Mouse (Mus musculus): Measurements from ENCODE around the gene Sctr.

The Sctr gene

DNA sequence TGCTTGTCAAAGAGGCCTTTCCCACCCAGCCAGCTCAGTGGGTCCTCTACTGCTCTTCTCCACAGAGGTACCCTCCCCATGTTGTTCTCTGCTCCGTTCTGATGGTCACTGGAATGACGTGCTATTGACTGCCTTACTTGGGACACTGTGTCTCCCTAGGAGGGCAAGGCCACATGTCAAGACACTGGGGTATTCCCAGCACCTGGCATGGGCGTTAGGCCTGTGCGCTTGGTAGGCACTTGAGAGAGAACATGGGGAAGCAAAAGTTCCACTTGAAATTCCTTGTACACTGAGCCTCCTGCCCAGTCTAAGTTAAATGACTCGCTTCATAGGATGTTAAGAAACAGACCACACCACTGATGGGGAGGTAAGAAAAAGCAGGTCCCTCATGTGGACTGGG is 62.4 kb downstream of the Sctr start:
- DNase-seq (ENCODE audit: low spot score in 2 of 2), result no peak

DNA sequence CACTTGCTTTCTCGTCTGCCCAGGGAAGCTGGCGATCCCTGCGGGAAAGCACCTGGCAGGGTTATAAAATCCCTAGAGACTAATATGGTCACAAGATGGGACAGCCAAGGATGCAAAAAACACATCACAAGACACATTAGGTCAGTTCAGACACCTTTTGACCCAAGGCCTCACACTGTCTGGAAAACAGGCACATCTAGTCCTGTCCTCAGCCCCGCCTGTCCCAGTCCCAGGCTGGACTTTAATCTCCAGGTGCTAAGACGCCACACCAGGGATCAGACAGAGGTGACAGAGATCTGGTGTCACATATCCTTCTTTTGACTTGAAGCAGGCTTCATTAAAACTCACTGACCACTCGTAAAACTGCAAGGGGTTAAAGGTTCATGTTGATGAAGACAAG is 63.5 kb downstream of the Sctr start:
- no peak for DNase-seq (ENCODE audit: low spot score in 2 of 2)

DNA sequence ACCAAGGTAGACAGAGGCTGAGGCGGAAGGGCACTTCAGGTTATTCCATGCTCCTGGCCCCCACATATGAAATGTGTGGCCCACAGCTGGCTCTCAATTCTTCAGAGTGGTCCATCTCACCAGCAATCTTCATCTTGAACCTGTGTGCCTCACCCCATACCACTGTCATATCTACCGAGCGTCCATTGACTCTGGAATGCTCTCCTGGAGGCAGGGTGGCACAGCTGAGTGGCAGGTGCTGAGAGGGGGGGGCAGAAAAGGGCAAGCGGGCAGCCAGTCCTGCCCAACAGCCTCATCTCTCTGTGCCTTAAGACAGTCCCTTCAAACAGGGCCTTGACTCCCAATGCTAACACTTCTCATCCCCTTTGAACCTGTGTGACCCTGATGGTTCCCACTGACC is 64.4 kb downstream of the Sctr start:
- DNase-seq (ENCODE audit: low spot score in 2 of 2), result no peak

DNA sequence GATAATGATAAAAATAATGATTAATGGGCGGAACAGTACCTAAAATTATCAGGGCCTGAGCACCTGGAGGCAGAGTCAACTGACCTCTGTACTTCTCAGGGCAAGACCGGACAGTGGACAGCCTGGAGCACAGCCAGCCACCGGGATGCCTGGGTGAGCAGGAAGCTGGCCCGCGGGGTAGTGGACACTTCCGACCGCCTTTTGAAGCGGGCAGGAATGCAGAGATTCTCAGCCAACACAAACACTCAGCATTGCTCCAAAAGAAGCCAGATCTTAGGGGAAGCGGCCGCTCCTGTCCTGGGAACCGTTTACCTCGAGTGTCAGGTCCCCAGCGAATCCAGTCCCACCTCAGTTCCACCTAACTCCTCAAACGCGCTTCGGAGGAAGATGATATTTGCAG is 66.2 kb downstream of the Sctr start:
- no peak for DNase-seq (ENCODE audit: low spot score in 2 of 2)

DNA sequence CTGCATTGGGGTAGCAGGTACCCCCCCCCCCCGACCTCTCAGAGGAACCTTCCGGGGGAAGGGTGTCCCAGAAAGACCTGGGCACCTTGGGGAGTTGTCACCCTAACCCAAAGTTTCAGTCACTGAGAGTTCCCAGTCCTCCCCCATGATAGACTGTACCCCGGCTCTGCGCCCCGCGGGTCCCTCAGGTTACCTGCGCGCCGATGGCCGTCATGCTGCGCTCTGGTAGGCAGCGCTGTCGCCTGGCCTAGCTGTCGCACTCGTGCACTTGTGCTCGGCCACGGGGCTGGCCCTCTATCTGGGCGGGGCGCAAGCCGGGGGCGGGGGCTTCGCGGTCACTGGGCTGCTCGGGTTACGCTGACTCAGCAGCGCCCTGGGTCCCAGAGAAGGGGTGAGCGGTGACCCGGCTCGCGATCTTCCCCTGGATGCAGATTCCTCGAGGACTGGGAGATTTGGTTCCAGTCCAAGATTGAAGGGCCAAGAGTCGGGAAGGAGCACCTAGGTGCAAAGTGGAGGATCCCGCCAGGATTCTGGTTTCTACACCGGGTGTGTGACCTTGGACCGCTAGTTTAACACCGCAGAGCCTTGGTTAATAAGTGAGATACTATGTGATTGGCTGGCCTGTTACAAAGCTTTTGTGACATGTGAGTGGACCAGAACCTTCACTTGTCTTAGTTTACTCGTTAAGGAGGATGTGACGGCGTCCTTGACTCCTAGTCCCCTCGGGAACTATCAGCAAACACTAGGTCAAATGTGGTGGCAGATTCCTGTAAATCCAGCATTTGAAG is 67.0 kb downstream of the Sctr start, which contains the start of gene Tmem37:
Gene Tmem37 (minus strand): TSS at position 556 of the 788 bp plus-strand sequence.
- no peak for DNase-seq (ENCODE audit: low spot score in 2 of 2)

DNA sequence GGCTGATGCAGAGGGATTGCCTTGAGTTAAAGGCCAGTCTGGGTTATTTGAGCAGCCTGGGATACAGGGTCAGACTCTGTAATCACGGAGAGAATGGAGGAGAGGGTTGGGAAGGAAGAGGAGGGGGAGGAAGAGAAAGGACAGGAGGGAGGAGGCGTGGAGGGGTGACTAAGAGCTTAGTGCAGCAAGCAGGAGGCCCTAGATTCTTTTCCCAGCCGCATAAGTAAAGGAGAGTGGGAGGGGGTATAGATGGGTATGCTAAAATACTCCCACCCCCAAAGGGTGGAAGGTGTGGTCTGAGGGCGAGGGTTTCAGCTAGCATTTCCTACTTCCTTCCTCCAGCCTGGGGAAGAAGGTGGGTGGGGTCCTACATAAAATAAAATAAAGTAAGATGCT is 67.6 kb downstream of the Sctr start:
- no peak for DNase-seq (ENCODE audit: low spot score in 2 of 2)

DNA sequence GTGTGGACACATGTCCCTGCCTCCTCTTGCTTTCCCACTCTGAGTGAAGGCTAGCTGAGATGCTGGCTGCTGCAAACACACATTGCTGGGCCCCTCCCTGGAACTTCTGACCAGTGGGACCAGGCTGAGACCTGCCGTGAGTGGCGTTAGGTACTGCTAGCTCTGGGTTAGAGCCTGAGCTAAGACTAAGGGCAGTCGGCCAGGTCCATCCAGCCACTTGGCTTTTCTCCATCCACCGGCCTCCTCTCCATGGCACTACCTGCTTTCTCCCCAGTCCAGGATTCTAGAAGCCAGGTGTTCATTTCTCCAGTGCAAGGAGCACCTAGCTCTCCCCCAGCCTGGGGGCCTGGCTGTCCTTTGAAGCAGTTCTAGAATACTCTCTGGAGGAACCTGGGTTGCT is 68.2 kb downstream of the Sctr start:
- no peak for DNase-seq (ENCODE audit: low spot score in 2 of 2)

DNA sequence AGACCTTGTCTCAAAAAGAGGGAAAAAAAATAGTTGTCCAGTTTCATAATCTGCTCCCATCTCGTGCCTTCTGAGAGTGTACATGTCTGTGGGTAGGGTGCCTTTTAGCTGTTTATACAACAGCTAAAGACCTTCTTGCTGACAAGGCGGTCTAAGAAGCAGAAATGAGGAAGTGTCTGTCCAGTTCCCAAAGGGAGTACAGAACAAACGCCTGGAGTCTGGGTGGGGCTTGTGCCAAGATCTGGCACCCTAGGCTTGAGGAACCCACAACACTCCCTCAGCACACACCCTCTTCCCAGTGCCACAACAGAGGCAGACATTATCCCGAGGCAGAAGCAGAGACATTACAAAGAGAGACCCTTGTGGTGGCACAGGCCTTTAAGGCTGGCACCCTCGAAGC is 68.8 kb downstream of the Sctr start:
- no peak for DNase-seq (ENCODE audit: low spot score in 2 of 2)

DNA sequence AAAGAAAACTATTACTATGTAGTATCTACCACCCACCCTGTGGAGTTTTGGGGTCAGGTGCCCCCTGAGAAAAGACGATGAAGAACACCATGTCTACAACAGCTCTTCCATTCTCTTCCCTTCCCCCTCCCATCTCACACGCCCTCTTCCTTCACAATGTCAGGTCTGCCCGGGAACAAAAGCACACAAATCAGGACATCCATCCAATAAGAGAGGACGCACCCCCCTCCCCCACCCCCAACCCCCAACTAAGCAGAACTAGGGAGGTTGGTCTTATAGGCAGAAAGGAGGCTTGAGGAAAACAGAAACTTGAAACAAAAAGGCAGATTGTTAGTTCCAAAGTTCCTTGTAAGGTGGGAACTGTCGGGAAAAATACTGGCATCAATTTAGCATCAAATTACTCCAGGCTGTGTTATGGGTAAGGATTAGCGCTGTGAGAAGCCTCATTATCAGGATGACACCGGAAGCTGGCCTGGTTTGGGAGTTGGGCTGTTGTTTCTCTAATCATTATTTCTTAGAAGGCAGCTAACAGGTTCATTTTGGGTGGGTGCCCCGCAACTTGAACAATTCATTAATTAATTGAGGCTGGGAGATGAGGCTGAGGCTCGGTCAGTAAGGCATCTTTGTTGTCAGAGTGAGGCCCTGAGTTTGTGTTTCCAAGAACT is 71.2 kb downstream of the Sctr start:
- no peak for DNase-seq (ENCODE audit: low spot score in 2 of 2)

DNA sequence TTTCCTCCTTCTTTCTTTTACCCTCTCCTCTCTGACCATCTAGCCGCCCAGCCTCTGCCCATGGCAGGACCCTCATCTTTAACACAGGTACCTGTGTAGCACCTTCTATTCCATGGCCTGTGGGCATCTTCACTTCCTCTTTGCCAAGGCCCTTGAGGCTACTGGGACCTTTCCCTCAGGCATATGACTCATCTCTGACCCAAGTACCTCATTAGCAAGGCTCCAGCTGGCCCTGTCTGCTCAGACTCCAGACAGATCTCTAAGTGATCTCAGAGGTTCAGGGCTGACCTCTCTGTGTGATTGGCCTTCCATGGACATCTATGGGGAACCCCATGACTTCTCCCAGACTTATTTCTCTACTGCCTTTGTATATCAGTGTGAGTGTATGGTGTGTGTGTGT is 73.9 kb downstream of the Sctr start:
- DNase-seq (ENCODE audit: low spot score in 2 of 2), result no peak

DNA sequence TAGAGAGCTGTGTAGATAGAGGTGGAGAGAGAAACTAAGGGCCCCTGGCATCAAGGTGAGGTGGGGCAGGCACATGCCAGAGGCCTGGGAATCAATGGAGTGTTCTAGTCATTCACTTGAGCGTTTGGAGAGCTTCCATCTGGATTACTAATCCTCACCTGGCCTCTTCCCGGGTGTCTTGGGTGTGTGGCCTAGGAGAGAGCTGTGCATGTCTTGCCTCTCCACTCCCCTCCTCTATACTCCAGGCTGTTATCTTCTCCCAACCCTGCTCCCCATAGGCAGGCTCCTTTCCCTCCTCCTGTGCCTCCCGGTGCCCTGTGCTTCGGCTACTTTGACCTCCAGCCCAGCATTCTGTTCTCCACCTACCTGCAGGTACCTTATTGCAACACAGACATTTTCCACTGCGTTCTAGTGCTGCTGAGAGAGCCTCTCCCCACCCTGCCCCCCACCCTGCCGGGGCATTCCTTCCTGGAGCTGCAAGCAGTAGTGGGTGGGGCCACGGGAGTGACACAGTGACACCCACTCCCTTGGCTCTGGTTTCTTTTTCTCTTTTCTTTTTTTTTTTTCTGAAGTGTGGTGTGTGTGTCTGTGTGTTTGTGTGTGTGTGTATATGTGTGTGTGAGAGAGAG is 76.4 kb downstream of the Sctr start:
- no peak for DNase-seq (ENCODE audit: low spot score in 2 of 2)

DNA sequence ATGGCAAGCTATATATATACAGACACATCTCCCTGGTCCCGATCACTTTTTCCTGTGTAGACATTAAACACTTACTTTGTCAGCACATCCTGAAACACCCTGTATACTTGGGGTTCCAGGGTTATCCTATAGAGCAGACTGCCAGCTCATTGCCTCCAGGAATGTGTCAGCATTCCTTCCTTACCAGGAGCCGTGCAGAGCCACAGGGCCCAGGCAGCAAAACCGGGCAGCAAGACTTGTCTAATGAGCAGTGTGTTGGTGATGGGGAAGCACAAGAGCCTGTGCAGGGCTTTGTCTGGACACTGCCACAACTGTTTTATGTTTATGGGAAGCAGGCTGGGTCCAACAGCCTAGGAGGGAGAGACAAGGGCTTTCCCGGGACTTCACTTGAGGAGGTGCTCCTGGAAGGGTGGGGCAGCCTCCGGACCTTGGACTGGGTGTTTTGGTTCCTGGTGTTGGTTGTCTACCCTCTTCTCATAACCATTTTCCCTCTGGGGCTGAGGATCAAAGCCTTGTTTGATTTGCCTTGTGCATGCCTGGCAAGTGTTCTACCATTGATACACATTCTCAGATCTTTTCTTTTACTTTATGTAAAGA is 77.3 kb downstream of the Sctr start:
- DNase-seq (ENCODE audit: low spot score in 2 of 2), result no peak

DNA sequence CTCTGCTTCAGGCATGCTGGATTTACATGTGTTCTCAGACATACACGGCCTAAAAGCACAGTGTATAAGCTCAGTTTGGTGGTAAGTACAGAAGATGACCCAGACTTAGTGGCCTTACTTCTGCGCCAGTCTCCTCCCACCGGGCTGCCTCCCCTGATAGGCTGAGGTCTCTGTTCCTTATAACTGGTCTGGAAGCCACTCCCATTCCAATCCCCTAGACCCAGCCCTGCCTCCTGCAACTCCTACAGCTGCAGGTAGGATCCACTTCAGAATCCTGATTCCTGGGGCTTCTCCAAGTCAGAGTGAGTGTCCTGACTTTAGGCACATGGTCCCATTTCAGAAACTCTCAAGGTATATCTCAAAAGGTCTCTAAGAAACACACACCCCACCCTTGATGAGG is 79.0 kb downstream of the Sctr start:
- DNase-seq (ENCODE audit: low spot score in 2 of 2), result no peak

DNA sequence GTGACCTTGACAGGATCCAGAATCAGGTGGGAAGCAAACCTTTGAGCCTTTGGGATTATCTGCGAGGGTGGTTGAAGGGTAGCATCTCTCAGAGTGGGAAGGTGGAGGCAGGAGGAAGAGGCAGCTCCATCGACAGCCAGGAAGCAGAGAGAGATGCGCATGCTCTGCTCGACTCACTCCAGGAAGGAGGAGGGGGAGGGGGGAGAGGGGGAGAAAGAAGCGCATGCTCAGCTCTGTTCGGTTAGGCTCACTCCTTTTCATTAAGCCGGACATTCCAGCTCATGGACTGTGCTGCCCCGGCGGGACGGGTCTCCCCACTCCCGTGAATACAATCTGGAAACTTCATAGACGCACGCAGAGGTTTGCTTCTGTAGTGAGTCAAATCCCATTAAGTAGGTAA is 80.0 kb downstream of the Sctr start:
- no peak for DNase-seq (ENCODE audit: low spot score in 2 of 2)

DNA sequence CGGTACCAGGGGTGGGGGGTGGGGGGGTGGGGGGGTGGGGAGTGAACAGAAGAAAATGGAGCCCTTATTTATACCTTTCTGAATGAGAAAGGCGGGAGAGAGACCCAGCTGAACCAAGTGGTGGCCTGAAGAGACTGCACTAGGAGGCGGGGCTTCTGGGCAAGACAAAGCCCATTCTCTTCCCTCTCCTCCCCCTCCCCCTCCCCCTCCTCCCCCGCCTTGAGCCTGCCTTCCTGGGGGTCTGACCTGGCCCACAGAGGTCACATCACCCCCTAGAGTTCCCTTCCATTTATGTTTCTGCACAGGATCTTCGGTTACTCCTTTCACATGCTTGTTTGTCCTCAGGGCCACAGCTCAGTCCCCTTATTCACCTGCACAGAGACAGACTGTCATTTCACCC is 82.5 kb downstream of the Sctr start:
- no peak for DNase-seq (ENCODE audit: low spot score in 2 of 2)

DNA sequence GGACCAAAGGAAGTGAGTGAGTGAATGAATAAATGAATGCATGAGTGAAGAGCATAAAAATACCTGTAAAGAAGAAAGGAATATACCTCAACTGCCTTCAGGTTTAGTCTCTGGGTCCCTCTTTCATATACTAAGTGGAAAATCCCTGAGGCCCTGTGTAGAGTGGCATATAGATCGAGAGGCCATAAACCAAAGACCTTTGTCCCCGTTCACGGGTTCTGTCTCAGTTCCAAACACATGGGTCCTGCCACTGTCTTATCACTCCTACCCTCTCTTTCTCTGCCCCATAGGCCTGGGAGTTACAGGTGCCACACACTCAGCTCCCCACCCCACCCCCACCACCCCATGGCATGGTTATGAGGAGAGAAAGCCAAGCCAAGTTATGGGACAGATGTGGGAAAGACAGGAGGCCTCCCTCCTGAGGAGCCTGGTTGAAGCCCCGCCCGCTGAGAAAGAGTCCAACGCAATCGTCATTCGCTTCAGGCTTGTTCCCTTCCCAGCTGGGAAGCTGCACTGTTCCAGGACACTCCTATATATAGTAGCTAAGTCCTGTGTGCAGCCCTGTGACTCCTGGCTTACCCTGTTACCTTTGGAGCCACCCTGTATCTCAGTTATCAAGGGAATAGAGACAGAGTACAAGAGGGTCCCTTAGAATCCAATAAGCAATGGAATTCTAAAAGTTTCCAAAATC is 84.3 kb downstream of the Sctr start:
- no peak for DNase-seq (ENCODE audit: low spot score in 2 of 2)

DNA sequence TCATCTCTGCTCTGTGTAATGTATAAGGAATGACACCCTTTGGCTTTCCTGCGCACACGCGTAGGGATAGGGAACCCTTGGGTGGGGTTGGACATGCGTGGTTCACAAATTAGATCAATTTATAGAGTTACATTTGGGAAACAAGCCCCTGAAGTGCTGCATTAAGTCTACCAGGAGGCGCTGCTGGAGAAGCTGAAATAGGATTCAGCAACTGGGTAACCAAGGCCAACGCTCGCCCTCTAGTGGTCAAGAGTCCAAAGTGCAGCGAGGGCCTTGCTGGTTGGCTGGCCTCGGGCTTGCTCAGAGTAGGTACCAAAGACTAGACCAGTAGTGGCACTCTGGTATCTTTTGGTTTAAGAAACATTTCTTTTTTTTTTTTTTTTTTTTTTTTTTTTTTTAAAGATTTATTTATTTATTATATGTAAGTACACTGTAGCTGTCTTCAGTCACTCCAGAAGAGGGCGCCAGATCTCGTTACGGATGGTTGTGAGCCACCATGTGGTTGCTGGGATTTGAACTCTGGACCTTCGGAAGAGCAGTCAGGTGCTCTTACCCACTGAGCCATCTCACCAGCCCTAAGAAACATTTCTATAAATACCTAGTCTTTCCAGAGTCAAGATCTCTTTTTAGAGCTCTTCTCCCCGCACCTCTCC is 86.9 kb downstream of the Sctr start:
- DNase-seq (ENCODE audit: low spot score in 2 of 2), result peak; percentile 84

DNA sequence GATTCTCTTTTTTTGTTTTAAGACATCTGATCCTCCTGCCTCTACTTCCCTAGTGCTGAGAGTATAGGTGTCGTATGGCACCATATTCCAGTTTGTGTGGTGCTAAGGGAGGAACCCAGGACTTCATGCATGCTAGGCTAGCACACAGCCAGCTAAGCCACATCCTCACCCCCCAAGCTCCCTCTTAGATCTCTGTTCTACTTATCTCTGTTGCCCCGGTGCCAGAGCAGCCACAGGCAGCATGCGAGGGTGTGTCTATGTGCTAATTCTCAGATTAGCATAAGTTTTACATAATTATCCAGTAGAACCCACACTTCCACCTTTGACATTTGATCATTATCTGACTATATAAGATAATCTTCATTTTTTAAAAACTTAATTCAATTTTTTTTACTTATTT is 88.2 kb downstream of the Sctr start:
- DNase-seq (ENCODE audit: low spot score in 2 of 2), result no peak

DNA sequence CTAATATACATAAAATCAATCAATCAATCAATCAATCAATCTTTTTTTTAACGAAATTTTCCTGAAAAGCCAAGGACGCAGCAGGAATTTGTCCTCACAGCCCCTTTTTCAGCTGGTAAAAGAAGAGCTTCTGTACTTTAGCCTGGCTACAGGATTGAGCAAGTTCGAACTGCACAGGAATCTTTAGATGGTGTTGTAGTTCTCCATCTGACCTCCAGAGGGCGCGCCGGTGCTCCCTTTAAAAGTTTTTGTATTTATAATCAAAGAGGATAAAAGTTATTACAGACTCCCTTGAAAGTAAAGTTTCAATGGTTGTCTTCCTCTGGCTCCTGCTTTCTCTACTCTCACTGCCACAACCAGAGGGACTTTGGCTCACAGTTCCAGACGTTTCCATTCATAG is 91.6 kb downstream of the Sctr start:
- DNase-seq (ENCODE audit: low spot score in 2 of 2), result peak; percentile 71 to 78

DNA sequence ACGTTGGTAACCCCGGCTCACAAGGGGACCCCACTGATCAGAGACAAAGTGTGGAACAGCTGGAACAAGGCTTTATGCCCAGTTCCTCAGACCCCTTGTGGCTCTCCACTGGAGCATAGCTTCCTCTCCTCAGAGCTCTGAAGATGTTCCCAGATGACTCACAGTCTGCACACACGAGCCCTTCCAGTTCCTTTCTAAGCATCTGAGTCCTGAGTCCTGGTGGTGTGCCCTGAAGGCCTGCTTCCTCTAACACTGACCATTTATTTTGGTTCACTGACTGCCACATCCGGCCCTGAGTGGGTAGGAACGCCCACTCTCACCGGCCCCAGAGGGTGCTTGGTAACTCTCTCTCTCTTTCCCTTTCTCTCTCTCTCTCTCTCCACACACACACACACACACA is 92.8 kb downstream of the Sctr start:
- DNase-seq (ENCODE audit: low spot score in 2 of 2), result no peak

DNA sequence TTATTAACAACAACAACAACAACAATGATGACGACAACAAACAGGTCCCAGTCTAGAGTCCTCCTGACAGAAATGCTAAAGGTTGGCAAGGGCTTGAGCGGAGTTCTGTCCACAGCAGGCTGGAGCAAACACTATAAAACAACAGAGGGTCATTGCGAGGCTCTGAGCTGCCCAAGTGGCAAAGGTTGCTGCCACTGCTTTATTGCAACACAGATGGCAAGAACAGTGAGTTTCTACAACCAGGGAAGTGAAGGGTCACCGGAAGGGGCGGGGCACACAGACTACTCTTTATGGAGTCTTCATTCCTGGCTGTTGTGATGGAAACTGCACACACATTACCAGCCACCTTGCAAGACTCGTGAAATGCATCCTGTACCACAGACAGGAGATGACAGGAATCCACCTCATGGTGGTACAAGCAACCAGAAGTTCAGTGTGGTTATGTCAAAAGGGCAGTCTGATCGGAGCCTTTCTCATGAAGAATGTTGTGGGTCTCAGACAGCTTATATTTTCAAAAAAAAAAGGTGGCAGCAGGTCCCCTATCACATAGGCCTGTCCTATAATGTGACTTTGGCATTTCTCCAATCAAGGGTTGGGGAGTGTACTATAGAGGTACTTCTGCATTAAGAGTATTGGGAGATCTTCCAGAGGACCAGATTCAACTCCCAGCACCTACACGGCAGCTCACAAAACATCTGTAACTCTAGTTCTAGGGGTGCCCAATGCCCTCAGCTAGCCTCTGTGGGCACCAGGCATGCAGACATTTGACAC is 93.9 kb downstream of the Sctr start:
- DNase-seq (ENCODE audit: low spot score in 2 of 2), result no peak
